Comparison of ENCODE assay signal across 8 mouse cellular contexts in genomic region chr3:131490143-131490908, GRCm38 (mm10). TPM values are rescaled to one million over a fixed set of nuclear protein-coding genes. Genes with fewer than 3 reads are reported as not detected.
A peak's percentile ranks its signal among the peaks of the same experiment; 100 is the strongest.
DNase-seq lines count a peak whose midpoint lies in the region; ATAC-seq and TF ChIP-seq lines count a peak whose summit lies in the region.

No protein-coding gene starts in this region.

- intact Hi-C loops in heart, postnatal 25 days (cut with DNase I) = no loop called here

- no peak for TF ChIP-seq CTCF in ES-Bruce4 (IDR thresholded peaks at IDR 0.05; ENCODE audit: low read depth, low read length)
- TF ChIP-seq CTCF in layer of hippocampus, adult 2 months (conservative IDR thresholded peaks at IDR 0.05) = no peak
- no peak for TF ChIP-seq CTCF in olfactory bulb, adult 2 months (IDR thresholded peaks at IDR 0.05; ENCODE audit: insufficient read depth, low read depth, low read length)

- peaks cover 6% of the 10 kb centered on the region; the same call in 1 of the 2 replicates for H3K27me3 ChIP-seq in ES-Bruce4 (ENCODE audit: control insufficient read depth, insufficient read depth, low read length, poor library complexity, severe bottlenecking)
- H3K27me3 ChIP-seq in forebrain, embryonic 14.5 days (replicated peaks; ENCODE audit: control insufficient read depth, insufficient read depth, low read length) = peaks cover 18% of the 10 kb centered on the region
- H3K27me3 ChIP-seq in lung, embryonic 15.5 days = peaks cover 36% of the 10 kb centered on the region

- H3K9ac ChIP-seq in ES-Bruce4 (ENCODE audit: low read depth, poor library complexity, severe bottlenecking) = peak overlapping the region; percentile 66
- H3K9ac ChIP-seq in forebrain, embryonic 14.5 days (ENCODE audit: low read length) = peak overlapping the region; percentile 59
- H3K9ac ChIP-seq in lung, embryonic 15.5 days = peak overlapping the region; percentile 61

- peak; percentile 90 for ATAC-seq in forebrain, embryonic 14.5 days
- ATAC-seq in lung, embryonic 15.5 days (ENCODE audit: borderline replicate concordance, extremely low read depth, low FRiP score, low TSS enrichment) = peak; percentile 93

- peak overlapping the region; percentile 96 for H3K4me2 ChIP-seq in forebrain, embryonic 14.5 days (ENCODE audit: low read length)
- peak overlapping the region; percentile 94 for H3K4me2 ChIP-seq in lung, embryonic 15.5 days

- H3K9me3 ChIP-seq in ES-Bruce4 (replicated peaks; ENCODE audit: control insufficient read depth, insufficient read depth, low read length, poor library complexity, severe bottlenecking) = no peaks in the 10 kb centered on the region
- no peaks in the 10 kb centered on the region for H3K9me3 ChIP-seq in forebrain, embryonic 14.5 days (replicated peaks; ENCODE audit: control insufficient read depth, low read length)
- H3K9me3 ChIP-seq in lung, embryonic 15.5 days = no peaks in the 10 kb centered on the region

- no peaks in the 10 kb centered on the region for H3K36me3 ChIP-seq in ES-Bruce4 (ENCODE audit: control insufficient read depth, insufficient read depth, low read length, poor library complexity, severe bottlenecking)
- no peaks in the 10 kb centered on the region for H3K36me3 ChIP-seq in forebrain, embryonic 14.5 days (ENCODE audit: control insufficient read depth, insufficient read depth, low read length)
- H3K36me3 ChIP-seq in lung, embryonic 15.5 days = no peaks in the 10 kb centered on the region

- DNase-seq in forebrain, embryonic 14.5 days (ENCODE audit: low spot score) = peak; percentile 57
- peak; percentile 63 for DNase-seq in heart, postnatal 25 days (ENCODE audit: low spot score)
- peak; percentile 6 to 44 for DNase-seq in layer of hippocampus, adult 2 months (ENCODE audit: low spot score in 2 of 2)
- DNase-seq in urinary bladder, postnatal 14 days (ENCODE audit: low spot score) = peak; percentile 94

- H3K4me1 ChIP-seq in ES-Bruce4 (ENCODE audit: control insufficient read depth, insufficient read depth, low read length) = no peaks in the 10 kb centered on the region
- no peaks in the 10 kb centered on the region for H3K4me1 ChIP-seq in brown adipose tissue, adult 24 weeks (ENCODE audit: control insufficient read depth, insufficient read depth, insufficient read length, low read length)
- 0 out of 2 replicates have a peak, but pooled peaks cover 2% of the 10 kb centered on the region for H3K4me1 ChIP-seq in forebrain, embryonic 14.5 days (ENCODE audit: control insufficient read depth, insufficient read depth, low read length)
- H3K4me1 ChIP-seq in lung, embryonic 15.5 days = peaks cover 10% of the 10 kb centered on the region
- peaks cover 11% of the 10 kb centered on the region for H3K4me1 ChIP-seq in olfactory bulb, adult 2 months (ENCODE audit: control insufficient read depth, insufficient read depth, low read length)

- peak overlapping the region; percentile 68 for H3K4me3 ChIP-seq in ES-Bruce4 (ENCODE audit: low read depth, low read length)
- peak overlapping the region; percentile 81 for H3K4me3 ChIP-seq in brown adipose tissue, adult 24 weeks (ENCODE audit: insufficient read depth, low read depth, low read length)
- peak overlapping the region; percentile 63 for H3K4me3 ChIP-seq in forebrain, embryonic 14.5 days (ENCODE audit: low read depth, low read length)
- peak overlapping the region; percentile 76 for H3K4me3 ChIP-seq in layer of hippocampus, adult 2 months
- peak overlapping the region; percentile 72 for H3K4me3 ChIP-seq in lung, embryonic 15.5 days
- peak overlapping the region; percentile 97 for H3K4me3 ChIP-seq in olfactory bulb, adult 2 months (ENCODE audit: insufficient read depth, low read depth, low read length)

- WGBS in forebrain, embryonic 14.5 days = under 1% methylated on average over 56 of the region's 78 CpGs
- under 1% methylated on average over 73 of the region's 78 CpGs for WGBS in lung, embryonic 15.5 days
- under 1% methylated on average over 77 of the region's 78 CpGs for WGBS in olfactory bulb, adult 2 months

- TF ChIP-seq EP300 in ES-Bruce4 (IDR thresholded peaks at IDR 0.05; ENCODE audit: insufficient read depth, low read depth, low read length) = no peak

- no peak overlapping the region for H3K27ac ChIP-seq in ES-Bruce4 (ENCODE audit: insufficient read depth, low read length)
- peak overlapping the region; percentile 54; the same call in 1 of the 2 replicates for H3K27ac ChIP-seq in brown adipose tissue, adult 24 weeks (replicated peaks; ENCODE audit: low read depth, low read length)
- no peak overlapping the region for H3K27ac ChIP-seq in forebrain, embryonic 14.5 days (ENCODE audit: low read depth, low read length)
- H3K27ac ChIP-seq in layer of hippocampus, adult 2 months = peak overlapping the region; percentile 79
- peak overlapping the region; percentile 72 for H3K27ac ChIP-seq in lung, embryonic 15.5 days
- peak overlapping the region; percentile 56; the same call in 1 of the 2 replicates for H3K27ac ChIP-seq in olfactory bulb, adult 2 months (ENCODE audit: insufficient read depth, low read depth, low read length)

- TF ChIP-seq POLR2A in ES-Bruce4 (IDR thresholded peaks at IDR 0.05; ENCODE audit: insufficient read depth, low read length) = no peak
- TF ChIP-seq POLR2A in olfactory bulb, adult 2 months (IDR thresholded peaks at IDR 0.05; ENCODE audit: insufficient read depth, low read depth, low read length) = no peak

RNA-seq across cellular contexts. Expression of gene Sgms2, which starts 0.9 kb away (rescaled TPM):
- polyA plus RNA-seq in ES-Bruce4 (2011; ENCODE audit: insufficient read depth, insufficient read length, low read depth, missing spikeins) = 2.2 and 3.5 TPM in 2 replicates
- 1.3 and 8.1 TPM in 2 replicates for polyA plus RNA-seq in brown adipose tissue, adult 24 weeks (2012; ENCODE audit: insufficient read depth, insufficient read length, missing spikeins)
- polyA plus RNA-seq in forebrain, embryonic 14.5 days (2014; fragmentation: Nextera tagmentation; extraction: Ambion mirVana) = 1.5 and 1.9 TPM in 2 replicates
- total RNA-seq in heart, postnatal 25 days (2021) = 1 to 10 TPM; 2.5 to 3.1 TPM
- 1 to 10 TPM; 1.4 to 3.1 TPM for total RNA-seq in layer of hippocampus, adult 2 months (2021)
- 2.9 and 3.5 TPM in 2 replicates for polyA plus RNA-seq in lung, embryonic 15.5 days (2015; fragmentation: Nextera tagmentation; extraction: Ambion mirVana)
- polyA plus RNA-seq in olfactory bulb, adult 2 months (2012; ENCODE audit: insufficient read depth, insufficient read length, low replicate concordance, missing spikeins) = not detected in 2 replicates

Comparison
In these comparisons a context has a peak if more than half of its experiments do, and no peak if none do; other contexts are left out.
1. H3K27ac ChIP-seq: peak in brown adipose tissue, adult 24 weeks (single experiment), layer of hippocampus, adult 2 months (single experiment), lung, embryonic 15.5 days (single experiment) and olfactory bulb, adult 2 months (single experiment); none in ES-Bruce4 (single experiment) and forebrain, embryonic 14.5 days (single experiment).
2. DNase-seq: peak in every context shown above with its lines; median percentile 94 in urinary bladder, postnatal 14 days; 63 in heart, postnatal 25 days; 57 in forebrain, embryonic 14.5 days; 25 in layer of hippocampus, adult 2 months.
3. Peak in every context shown above with its lines, with median percentiles within 50 percentile points of each other: H3K4me3 ChIP-seq and H3K9ac ChIP-seq.